Mouse (Mus musculus): ENCODE data around the gene Usp19. TPM values are rescaled to one million over a fixed set of nuclear protein-coding genes. Genes with fewer than 3 reads are reported as not detected.

Usp19 gene
- polyA plus RNA-seq, 1 experiment from 2014 or later: 74.1 TPM

- Histone ChIP-seq H3K9ac (peak overlapping the region; percentile 95), H3K4me2 (peak overlapping the region; percentile 96), H3K4me3 (peak overlapping the region; percentile 99), H3K4me1 (replicated peaks) (peaks cover 26% of the 10 kb centered on the region), H3K27ac (peak overlapping the region; percentile 97), H3K27me3 (no peaks in the 10 kb centered on the region), H3K9me3 (no peaks in the 10 kb centered on the region), H3K36me3 (peaks cover 49% of the 10 kb centered on the region)
- peak; percentile 1; the same call in 1 of the 2 replicates for ATAC-seq (ENCODE audit: low FRiP score)
- 67% methylated on average over 26 of the region's 26 CpGs for WGBS
Measured at GRCm38 (mm10) chr9:108489702-108490558, 472 bp upstream of the Usp19 start.

GRCm38 (mm10) chr9:108491286-108491580 is 831 bp downstream of the Usp19 start:
- Histone ChIP-seq H3K4me1 (replicated peaks) (peaks cover 26% of the 10 kb centered on the region), H3K4me2 (peak overlapping the region; percentile 96), H3K9me3 (no peaks in the 10 kb centered on the region), H3K27ac (peak overlapping the region; percentile 97), H3K36me3 (peaks cover 59% of the 10 kb centered on the region), H3K4me3 (peak overlapping the region; percentile 99), H3K27me3 (no peaks in the 10 kb centered on the region), H3K9ac (peak overlapping the region; percentile 95)
- WGBS: 11% methylated on average over 12 of the region's 12 CpGs
- no peak for ATAC-seq (ENCODE audit: low FRiP score)

- H3K9ac ChIP-seq: peak overlapping the region; percentile 95
- H3K4me3 ChIP-seq: peak overlapping the region; percentile 99
- H3K36me3 ChIP-seq: peaks cover 60% of the 10 kb centered on the region
- peak overlapping the region; percentile 30 for H3K27ac ChIP-seq
- no peak for ATAC-seq (ENCODE audit: low FRiP score)
- peaks cover 26% of the 10 kb centered on the region for H3K4me1 ChIP-seq (replicated peaks)
- H3K9me3 ChIP-seq: no peaks in the 10 kb centered on the region
- WGBS: 89% methylated on average over 16 of the region's 16 CpGs
- H3K4me2 ChIP-seq: peak overlapping the region; percentile 96
- H3K27me3 ChIP-seq: no peaks in the 10 kb centered on the region
Measured at GRCm38 (mm10) chr9:108492043-108492750, 1.8 kb downstream of the Usp19 start.

GRCm38 (mm10) chr9:108493246-108493645 is 2.8 kb downstream of the Usp19 start:
- no peak overlapping the region for H3K4me2 ChIP-seq
- no peak for ATAC-seq (ENCODE audit: low FRiP score)
- peaks cover 68% of the 10 kb centered on the region for H3K36me3 ChIP-seq
- H3K4me1 ChIP-seq (replicated peaks): peaks cover 26% of the 10 kb centered on the region
- H3K27me3 ChIP-seq: no peaks in the 10 kb centered on the region
- no peaks in the 10 kb centered on the region for H3K9me3 ChIP-seq
- H3K9ac ChIP-seq: no peak overlapping the region
- H3K4me3 ChIP-seq: no peak overlapping the region
- no peak overlapping the region for H3K27ac ChIP-seq
- WGBS: 98% methylated on average over 8 of the region's 8 CpGs

- H3K4me2 ChIP-seq: no peak overlapping the region
- ATAC-seq (ENCODE audit: low FRiP score): no peak
- H3K4me1 ChIP-seq (replicated peaks): peaks cover 26% of the 10 kb centered on the region
- no peak overlapping the region for H3K9ac ChIP-seq
- no peaks in the 10 kb centered on the region for H3K27me3 ChIP-seq
- H3K9me3 ChIP-seq: no peaks in the 10 kb centered on the region
- peaks cover 74% of the 10 kb centered on the region for H3K36me3 ChIP-seq
- no peak overlapping the region for H3K27ac ChIP-seq
- 97% methylated on average over 19 of the region's 19 CpGs for WGBS
- H3K4me3 ChIP-seq: no peak overlapping the region
Measured at GRCm38 (mm10) chr9:108494146-108494825, 3.9 kb downstream of the Usp19 start.

GRCm38 (mm10) chr9:108494905-108495304 is 4.5 kb downstream of the Usp19 start:
- Histone ChIP-seq H3K27me3 (no peaks in the 10 kb centered on the region), H3K4me3 (no peak overlapping the region), H3K27ac (no peak overlapping the region), H3K9ac (no peak overlapping the region), H3K36me3 (peaks cover 80% of the 10 kb centered on the region), H3K4me1 (replicated peaks) (peaks cover 22% of the 10 kb centered on the region), H3K4me2 (no peak overlapping the region), H3K9me3 (no peaks in the 10 kb centered on the region)
- no peak for ATAC-seq (ENCODE audit: low FRiP score)
- 87% methylated on average over 10 of the region's 10 CpGs for WGBS

GRCm38 (mm10) chr9:108499231-108499630 is 8.8 kb downstream of the Usp19 start:
- H3K36me3 ChIP-seq: peaks cover 95% of the 10 kb centered on the region
- H3K4me3 ChIP-seq: no peak overlapping the region
- no peak overlapping the region for H3K27ac ChIP-seq
- no peaks in the 10 kb centered on the region for H3K4me1 ChIP-seq (replicated peaks)
- no peak overlapping the region for H3K9ac ChIP-seq
- no peaks in the 10 kb centered on the region for H3K27me3 ChIP-seq
- ATAC-seq (ENCODE audit: low FRiP score): no peak
- WGBS: 96% methylated on average over 7 of the region's 7 CpGs
- H3K9me3 ChIP-seq: no peaks in the 10 kb centered on the region
- no peak overlapping the region for H3K4me2 ChIP-seq

- H3K4me3 ChIP-seq: no peak overlapping the region
- H3K9me3 ChIP-seq: no peaks in the 10 kb centered on the region
- H3K4me1 ChIP-seq (replicated peaks): no peaks in the 10 kb centered on the region
- no peak overlapping the region for H3K27ac ChIP-seq
- no peak overlapping the region for H3K4me2 ChIP-seq
- H3K36me3 ChIP-seq: peaks cover 88% of the 10 kb centered on the region
- H3K27me3 ChIP-seq: no peaks in the 10 kb centered on the region
- no peak for ATAC-seq (ENCODE audit: low FRiP score)
- WGBS: 96% methylated on average over 15 of the region's 15 CpGs
- H3K9ac ChIP-seq: no peak overlapping the region
Measured at GRCm38 (mm10) chr9:108499943-108500342, 9.5 kb downstream of the Usp19 start.

GRCm38 (mm10) chr9:108506901-108507300 is 16.5 kb downstream of the Usp19 start:
- ATAC-seq (ENCODE audit: low FRiP score): no peak
- Histone ChIP-seq H3K27me3 (no peaks in the 10 kb centered on the region), H3K9me3 (no peaks in the 10 kb centered on the region), H3K4me2 (peak overlapping the region; percentile 90), H3K27ac (peak overlapping the region; percentile 79), H3K9ac (no peak overlapping the region), H3K4me3 (peak overlapping the region; percentile 71), H3K36me3 (peaks cover 41% of the 10 kb centered on the region), H3K4me1 (replicated peaks) (peaks cover 19% of the 10 kb centered on the region)
- WGBS: 92% methylated on average over 7 of the region's 7 CpGs

- peak; percentile 95 for ATAC-seq (ENCODE audit: low FRiP score)
- H3K4me1 ChIP-seq (replicated peaks): peaks cover 19% of the 10 kb centered on the region
Measured at GRCm38 (mm10) chr9:108507619-108508434, 17.4 kb downstream of the Usp19 start, which contains the start of gene Qars. Gene Qars, plus strand, starts transcription at chr9:108507706.

GRCm38 (mm10) chr9:108508776-108509175 is 18.4 kb downstream of the Usp19 start:
- Histone ChIP-seq H3K27ac (no peak overlapping the region), H3K4me1 (replicated peaks) (peaks cover 19% of the 10 kb centered on the region), H3K27me3 (no peaks in the 10 kb centered on the region), H3K36me3 (peaks cover 41% of the 10 kb centered on the region), H3K9me3 (no peaks in the 10 kb centered on the region), H3K4me3 (peak overlapping the region; percentile 71), H3K9ac (peak overlapping the region; percentile 79), H3K4me2 (peak overlapping the region; percentile 90)
- 88% methylated on average over 7 of the region's 7 CpGs for WGBS
- ATAC-seq (ENCODE audit: low FRiP score): no peak

More at GRCm38 (mm10) chr9:108507619-108508434, 17.4 kb downstream of the Usp19 start, which contains the start of gene Qars:
- H3K27me3 ChIP-seq: no peaks in the 10 kb centered on the region
- peaks cover 41% of the 10 kb centered on the region for H3K36me3 ChIP-seq
- H3K4me3 ChIP-seq: peak within 1 kb of the TSS; percentile 71
- under 1% methylated on average over 37 of the region's 37 CpGs for WGBS
- peak within 1 kb of the TSS; percentile 79 for H3K9ac ChIP-seq
- peak within 1 kb of the TSS; percentile 79 for H3K27ac ChIP-seq
- H3K4me2 ChIP-seq: peak within 1 kb of the TSS; percentile 90
- H3K9me3 ChIP-seq: no peaks in the 10 kb centered on the region

All from hindbrain, embryonic 13.5 days (tissue).